Mouse (Mus musculus) liver, embryonic 13.5 days (tissue): ENCODE data around the gene Tns1. TPM values are rescaled to one million over a fixed set of nuclear protein-coding genes. Genes with fewer than 3 reads are reported as not detected.

Experiments used
- ATAC-seq: fragments of 200-750 bp; cut with Nextera tagmentation; 2 replicates; pipeline ENCODE4 v1.8.0; 2017; ENCODE audit warnings: low read depth, mild to moderate bottlenecking, moderate number of reproducible peaks, moderate library complexity
- DNase-seq: peaks from one replicate; pipeline ENCODE4 v3.0.0; 2022
- H3K27ac ChIP-seq: fragments of 300-500 bp; sonication (generic); 2 replicates; pipeline ENCODE4 v1.5.1; 2015; ENCODE audit warnings: moderate library complexity, mild to moderate bottlenecking, inconsistent platforms
- H3K27me3 ChIP-seq: fragments of 300-500 bp; sonication (generic); 2 replicates; pipeline ENCODE4 v1.6.1; 2015; ENCODE audit warnings: mild to moderate bottlenecking, inconsistent platforms
- H3K36me3 ChIP-seq: fragments of 300-500 bp; sonication (generic); 2 replicates; pipeline ENCODE4 v1.6.1; 2015; ENCODE audit warnings: mild to moderate bottlenecking, inconsistent platforms
- H3K4me1 ChIP-seq: fragments of 300-500 bp; sonication (generic); replicated peaks from 2 replicates; pipeline ENCODE4 v1.6.1; 2015; ENCODE audit warnings: inconsistent platforms
- H3K4me2 ChIP-seq: fragments of 300-500 bp; sonication (generic); 2 replicates; pipeline ENCODE4 v1.6.1; 2015; ENCODE audit warnings: inconsistent platforms, mild to moderate bottlenecking, moderate library complexity
- H3K4me3 ChIP-seq: fragments of 300-500 bp; sonication (generic); replicated peaks from 2 replicates; pipeline ENCODE4 v1.5.1; 2015; ENCODE audit warnings: mild to moderate bottlenecking, inconsistent platforms
- H3K9ac ChIP-seq: fragments of 300-500 bp; sonication (generic); 2 replicates; pipeline ENCODE4 v1.6.1; 2015; ENCODE audit warnings: mild to moderate bottlenecking, inconsistent platforms
- H3K9me3 ChIP-seq: fragments of 300-500 bp; sonication (generic); replicated peaks from 2 replicates; pipeline ENCODE4 v1.6.1; 2016; ENCODE audit warnings: inconsistent platforms
- WGBS: fragments of 180-500 bp; shearing (Covaris S2); methylation state at CpG from one replicate; pipeline ENCODE4 v1.1.7; 2015; ENCODE audit not compliant: insufficient replicate concordance; 5-methylcytosine and 5-hydroxymethylcytosine counted together
- polyA plus RNA-seq: library from polyadenylated mRNA; unstranded; fragments of >200 nt; fragmentation: Nextera tagmentation; extraction: Ambion mirVana; gene quantifications from 2 replicates; pipeline ENCODE4 v1.2.1, GENCODE M21; 2015

Gene Tns1
- polyA plus RNA-seq, 1 experiment from 2014 or later: 11.7 TPM

DNA sequence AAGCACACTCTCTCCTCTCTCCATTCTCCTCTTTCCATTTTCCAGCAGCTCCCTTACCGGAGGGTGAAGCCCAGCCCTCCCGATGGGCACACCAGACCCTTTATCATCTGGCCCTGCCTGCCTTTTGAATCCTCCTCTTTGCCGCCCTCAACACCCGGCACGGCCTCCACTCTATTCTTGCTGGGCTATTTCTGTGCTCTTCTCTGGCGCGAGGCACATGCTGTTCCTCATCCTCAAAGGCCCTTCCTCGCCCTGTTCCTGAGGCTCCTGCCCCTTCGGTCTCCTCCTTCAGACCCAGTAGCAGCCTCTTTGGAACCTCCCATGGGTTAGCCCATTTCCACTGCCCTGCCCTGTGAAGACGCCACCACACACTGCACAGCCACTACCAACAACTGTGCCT lies 164.5 kb downstream of the Tns1 start:
- no peaks in the 10 kb centered on the region for H3K9me3 ChIP-seq
- no peak overlapping the region for H3K27ac ChIP-seq
- H3K27me3 ChIP-seq: no peaks in the 10 kb centered on the region
- no peak for DNase-seq
- H3K9ac ChIP-seq: no peak overlapping the region
- no peaks in the 10 kb centered on the region for H3K36me3 ChIP-seq
- WGBS: 86% methylated on average over 10 of the region's 10 CpGs
- no peak overlapping the region for H3K4me3 ChIP-seq
- no peak for ATAC-seq
- H3K4me1 ChIP-seq: peaks cover 27% of the 10 kb centered on the region
- no peak overlapping the region for H3K4me2 ChIP-seq

DNA sequence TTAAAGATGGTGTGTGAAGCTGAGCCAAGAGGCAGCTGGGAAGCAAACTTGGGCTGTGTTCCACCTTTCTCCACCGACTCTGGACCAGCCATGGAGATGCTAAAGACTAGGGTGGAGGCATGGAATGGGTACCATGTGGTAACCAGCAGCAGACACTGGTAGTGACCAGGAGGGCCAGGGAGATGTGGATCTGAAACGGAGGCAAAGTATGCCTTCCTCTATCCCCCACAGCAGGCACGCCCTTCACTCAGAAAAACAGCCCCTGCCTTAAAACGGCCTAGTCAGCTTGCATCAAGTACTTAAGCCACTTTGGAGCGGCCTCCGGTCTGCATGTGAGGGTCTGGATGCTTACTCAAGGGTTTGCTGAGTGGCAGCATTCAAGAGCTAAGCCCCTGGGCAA lies 164.9 kb downstream of the Tns1 start:
- ATAC-seq (no peak), DNase-seq (no peak)
- Histone ChIP-seq H3K4me2 (no peak overlapping the region), H3K9ac (no peak overlapping the region), H3K36me3 (no peaks in the 10 kb centered on the region), H3K4me1 (peaks cover 27% of the 10 kb centered on the region), H3K9me3 (no peaks in the 10 kb centered on the region), H3K27ac (no peak overlapping the region), H3K4me3 (no peak overlapping the region), H3K27me3 (no peaks in the 10 kb centered on the region)
- 75% methylated on average over 6 of the region's 6 CpGs for WGBS

DNA sequence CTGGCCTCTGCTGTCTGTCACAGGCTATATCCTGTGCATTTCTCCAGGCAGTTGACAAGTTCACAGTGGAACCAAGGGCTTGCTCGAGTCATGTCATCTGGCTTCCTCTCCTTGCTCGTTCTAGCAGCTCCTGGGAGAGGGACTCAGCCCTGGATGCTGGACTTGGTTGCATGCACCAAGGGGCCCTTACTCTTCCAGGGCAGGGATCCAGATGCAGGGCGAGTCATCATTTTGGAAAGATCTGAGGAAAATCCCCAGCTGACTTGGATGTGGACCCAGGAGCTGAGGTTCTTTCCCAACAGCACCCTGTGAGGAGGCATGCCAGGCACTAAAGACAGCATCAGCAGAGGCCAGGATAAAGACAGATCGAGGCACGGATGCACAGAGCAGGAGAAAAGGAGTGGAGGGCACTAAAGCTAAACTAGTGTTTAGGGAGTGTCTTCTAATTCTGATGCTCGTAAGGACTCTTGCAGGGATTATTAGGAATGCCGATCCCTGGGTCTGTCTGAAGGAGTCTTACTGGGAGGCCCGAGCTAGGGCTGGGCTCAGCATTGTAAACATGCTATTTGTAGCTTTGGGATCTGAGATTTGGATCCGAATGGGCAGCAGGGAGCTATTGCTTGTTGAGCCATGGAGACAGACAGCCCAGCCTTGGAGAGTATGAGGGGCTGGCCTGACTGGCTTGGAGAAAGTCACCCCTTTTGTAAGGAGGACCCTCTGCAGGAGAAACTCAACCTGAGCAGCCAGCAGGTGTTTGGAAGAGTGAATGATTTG lies 165.9 kb downstream of the Tns1 start:
- peaks cover 19% of the 10 kb centered on the region for H3K4me1 ChIP-seq
- H3K27ac ChIP-seq: no peak overlapping the region
- H3K4me2 ChIP-seq: no peak overlapping the region
- ATAC-seq (no peak), DNase-seq (no peak)
- H3K36me3 ChIP-seq: peaks cover 5% of the 10 kb centered on the region
- WGBS: 53% methylated on average over 9 of the region's 9 CpGs
- no peaks in the 10 kb centered on the region for H3K27me3 ChIP-seq
- H3K4me3 ChIP-seq: no peak overlapping the region
- H3K9ac ChIP-seq: no peak overlapping the region
- no peaks in the 10 kb centered on the region for H3K9me3 ChIP-seq

DNA sequence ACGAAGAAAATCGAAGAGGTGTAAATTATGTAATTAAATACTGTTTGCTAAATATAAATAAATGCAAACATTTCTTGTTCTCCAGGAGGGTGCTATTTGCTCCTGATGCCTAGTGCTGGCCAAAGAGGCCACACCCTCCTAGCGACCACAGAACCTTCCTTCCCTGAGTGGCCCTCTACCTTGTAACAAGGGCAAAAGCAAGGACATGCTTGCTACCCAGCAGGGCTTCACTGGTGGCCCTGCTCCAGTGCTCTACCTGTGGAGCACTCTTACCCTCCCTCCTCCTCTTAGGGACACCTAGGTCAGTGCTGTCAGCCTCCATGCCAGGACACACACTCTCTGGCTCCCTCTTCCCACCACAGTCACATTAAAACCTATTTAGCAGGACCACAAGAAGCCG lies 166.8 kb downstream of the Tns1 start:
- no peak for DNase-seq
- Histone ChIP-seq H3K36me3 (peaks cover 14% of the 10 kb centered on the region), H3K4me1 (peaks cover 11% of the 10 kb centered on the region), H3K4me2 (no peak overlapping the region), H3K9ac (no peak overlapping the region), H3K27me3 (no peaks in the 10 kb centered on the region), H3K4me3 (no peak overlapping the region), H3K9me3 (no peaks in the 10 kb centered on the region), H3K27ac (no peak overlapping the region)
- ATAC-seq: no peak
- 63% methylated on average over 4 of the region's 4 CpGs for WGBS

DNA sequence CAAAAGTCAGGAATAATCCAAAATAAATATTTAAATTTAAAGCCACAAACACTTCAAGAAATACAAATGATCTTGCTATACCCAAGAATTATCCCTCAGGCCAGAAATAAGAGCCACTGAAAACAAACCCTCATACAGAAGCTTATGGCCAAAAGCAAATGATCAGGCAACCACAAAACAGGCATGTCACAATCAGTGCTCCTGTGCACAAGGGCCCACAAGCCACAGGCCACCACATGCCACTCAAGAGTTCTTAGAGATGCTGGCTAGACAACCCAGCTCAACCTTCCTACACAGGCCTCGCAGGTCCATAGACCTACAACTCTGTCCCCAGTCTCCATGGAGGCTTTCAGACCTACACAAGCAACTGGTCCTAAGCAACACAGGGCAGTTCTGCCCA lies 167.9 kb downstream of the Tns1 start:
- Histone ChIP-seq H3K27ac (no peak overlapping the region), H3K4me3 (no peak overlapping the region), H3K36me3 (peaks cover 19% of the 10 kb centered on the region), H3K27me3 (no peaks in the 10 kb centered on the region), H3K4me2 (no peak overlapping the region), H3K9me3 (no peaks in the 10 kb centered on the region), H3K4me1 (peaks cover 8% of the 10 kb centered on the region), H3K9ac (no peak overlapping the region)
- 64% methylated on average over 1 of the region's 1 CpGs for WGBS
- DNase-seq: no peak
- no peak for ATAC-seq

DNA sequence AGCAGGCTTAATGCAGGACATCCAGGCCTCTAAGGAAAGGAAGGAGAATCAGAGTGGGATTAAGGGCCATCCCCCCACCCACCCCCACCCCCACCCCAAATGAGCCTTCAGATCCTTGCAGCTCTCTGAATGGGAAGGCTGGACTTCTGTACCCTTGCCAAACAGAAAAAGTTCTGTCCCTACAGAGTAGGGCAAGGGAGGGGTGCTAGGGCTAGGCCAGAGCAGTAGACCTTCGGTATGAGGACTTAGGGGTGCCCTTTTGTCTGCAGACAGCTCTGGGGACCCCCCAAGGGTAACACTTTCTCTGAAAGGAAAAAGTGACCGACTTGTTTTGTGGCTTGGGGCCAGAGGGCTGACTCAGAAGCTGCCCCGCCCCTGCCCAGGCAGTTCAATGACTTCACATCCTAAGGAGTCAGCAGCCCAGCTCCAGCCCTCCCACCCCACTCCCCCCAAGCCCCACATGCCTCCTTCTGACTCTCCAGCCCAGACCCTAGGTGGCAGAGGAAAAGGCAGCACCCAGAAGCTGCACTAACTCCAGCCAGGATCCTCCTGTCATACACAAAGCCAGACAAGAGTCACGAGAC lies 168.9 kb downstream of the Tns1 start:
- Histone ChIP-seq H3K9me3 (no peaks in the 10 kb centered on the region), H3K4me2 (no peak overlapping the region), H3K4me1 (peaks cover 8% of the 10 kb centered on the region), H3K27ac (no peak overlapping the region), H3K27me3 (no peaks in the 10 kb centered on the region), H3K4me3 (no peak overlapping the region), H3K36me3 (peaks cover 19% of the 10 kb centered on the region), H3K9ac (no peak overlapping the region)
- 26% methylated on average over 4 of the region's 4 CpGs for WGBS
- ATAC-seq (0 out of 2 replicates have a peak, but pooled peaks have one; percentile 11), DNase-seq (no peak)

DNA sequence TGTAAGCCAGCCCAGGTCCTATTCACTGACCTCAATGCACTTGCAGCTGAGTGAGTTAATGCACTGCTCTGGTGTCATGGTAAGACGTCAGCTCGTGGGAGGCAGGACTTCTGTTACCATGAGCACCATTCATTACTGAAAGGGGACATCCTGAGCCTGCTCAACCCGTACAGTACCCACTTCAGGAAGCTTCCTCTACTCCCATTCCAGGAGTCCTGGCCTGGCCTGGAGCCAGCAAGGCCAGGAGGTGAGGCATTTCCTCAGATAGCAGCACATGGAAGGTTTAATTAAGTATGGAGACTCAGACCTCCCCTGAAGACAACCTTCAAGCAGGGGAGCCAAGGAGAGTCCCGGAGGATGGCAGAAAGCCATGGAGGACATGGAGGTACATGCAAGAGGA lies 169.6 kb downstream of the Tns1 start:
- H3K9ac ChIP-seq: no peak overlapping the region
- H3K4me3 ChIP-seq: no peak overlapping the region
- ATAC-seq (no peak), DNase-seq (no peak)
- 60% methylated on average over 4 of the region's 4 CpGs for WGBS
- no peaks in the 10 kb centered on the region for H3K9me3 ChIP-seq
- H3K27ac ChIP-seq: no peak overlapping the region; the same call in 1 of the 2 replicates
- H3K36me3 ChIP-seq: peaks cover 19% of the 10 kb centered on the region
- H3K4me1 ChIP-seq: peaks cover 8% of the 10 kb centered on the region
- H3K27me3 ChIP-seq: no peaks in the 10 kb centered on the region
- H3K4me2 ChIP-seq: no peak overlapping the region

DNA sequence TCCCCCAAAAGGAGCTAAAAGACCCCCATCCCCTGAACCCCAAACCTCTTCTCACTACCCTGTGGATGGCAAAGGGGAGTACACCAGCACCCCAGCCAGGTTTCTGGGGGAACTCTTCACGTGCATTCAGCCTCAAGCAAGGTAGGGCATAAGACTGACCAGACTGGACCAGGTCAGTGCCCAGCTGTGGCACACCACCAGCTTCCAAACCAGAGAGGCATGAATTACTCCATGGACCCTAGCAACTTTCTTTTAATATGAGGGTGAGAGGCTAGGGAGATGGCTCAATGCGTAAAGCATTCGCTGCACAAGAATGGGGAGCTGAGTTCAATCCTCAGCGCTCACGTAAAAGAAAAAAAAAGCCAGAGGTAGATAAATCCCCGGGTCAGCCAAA lies 170.2 kb downstream of the Tns1 start:
- Histone ChIP-seq H3K27ac (no peak overlapping the region), H3K4me1 (peaks cover 8% of the 10 kb centered on the region), H3K4me3 (no peak overlapping the region), H3K36me3 (peaks cover 19% of the 10 kb centered on the region), H3K9me3 (no peaks in the 10 kb centered on the region), H3K4me2 (no peak overlapping the region), H3K9ac (no peak overlapping the region), H3K27me3 (no peaks in the 10 kb centered on the region)
- ATAC-seq (no peak), DNase-seq (no peak)
- WGBS: 86% methylated on average over 6 of the region's 6 CpGs

DNA sequence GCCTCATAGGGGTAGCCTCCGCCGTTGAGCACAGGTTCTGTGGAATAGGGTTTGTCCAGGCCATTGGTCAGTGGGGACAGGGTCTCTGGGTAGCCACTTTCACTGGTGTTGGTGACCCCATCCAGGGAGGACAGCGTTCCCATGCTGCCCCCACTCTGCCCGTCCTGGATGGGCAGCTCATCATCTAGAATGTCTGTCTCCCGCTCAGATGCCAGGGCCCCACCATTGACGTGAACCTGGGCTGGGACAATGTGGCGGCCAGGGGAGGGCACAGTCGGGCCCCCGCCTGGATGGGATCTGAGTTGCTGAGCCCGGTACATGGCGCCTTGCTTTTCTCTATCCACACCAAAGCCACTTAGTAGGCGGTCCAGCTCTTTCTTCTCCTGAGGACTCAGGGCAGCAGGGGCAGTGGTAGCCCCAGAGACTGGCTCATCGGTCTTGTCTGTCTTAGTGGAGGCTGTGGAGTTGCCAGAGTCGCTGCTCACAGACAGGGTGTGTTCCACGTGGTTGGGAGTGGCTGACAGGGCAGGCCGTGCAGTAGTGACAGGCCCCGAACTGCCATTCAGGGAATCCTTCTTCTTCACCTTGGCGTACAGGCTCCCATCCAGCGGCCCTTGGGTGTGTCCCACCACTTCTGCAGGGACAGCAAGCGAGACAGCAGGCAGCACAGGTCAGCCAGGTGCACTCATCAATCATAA lies 170.8 kb downstream of the Tns1 start:
- 74% methylated on average over 20 of the region's 20 CpGs for WGBS
- peaks cover 19% of the 10 kb centered on the region for H3K36me3 ChIP-seq
- no peaks in the 10 kb centered on the region for H3K27me3 ChIP-seq
- DNase-seq (no peak), ATAC-seq (no peak)
- H3K4me2 ChIP-seq: no peak overlapping the region
- H3K27ac ChIP-seq: no peak overlapping the region
- H3K9me3 ChIP-seq: no peaks in the 10 kb centered on the region
- H3K4me1 ChIP-seq: peaks cover 8% of the 10 kb centered on the region
- H3K9ac ChIP-seq: no peak overlapping the region
- H3K4me3 ChIP-seq: no peak overlapping the region

DNA sequence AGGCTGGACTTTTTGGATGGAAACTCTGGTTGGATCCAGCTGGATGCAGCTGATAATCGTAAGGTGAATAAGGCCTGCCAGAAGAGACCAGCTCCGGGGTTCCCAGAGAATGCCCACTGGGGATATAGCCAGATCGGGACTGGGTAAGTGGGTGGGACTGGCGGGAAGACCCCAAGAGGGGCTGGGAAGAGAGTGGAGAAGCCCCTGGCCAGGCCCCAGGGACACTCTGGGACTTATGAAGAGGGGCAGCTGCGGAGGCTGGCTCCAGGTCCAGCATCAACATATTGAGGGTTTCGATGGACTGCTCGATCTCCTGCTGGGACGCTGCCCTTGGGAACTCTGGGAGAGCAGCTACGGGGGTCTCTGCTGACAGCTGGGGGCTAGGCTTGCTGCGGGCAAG lies 171.7 kb downstream of the Tns1 start:
- Histone ChIP-seq H3K4me1 (peaks cover 8% of the 10 kb centered on the region), H3K4me3 (no peak overlapping the region), H3K9me3 (no peaks in the 10 kb centered on the region), H3K4me2 (no peak overlapping the region), H3K27me3 (no peaks in the 10 kb centered on the region), H3K27ac (no peak overlapping the region), H3K9ac (no peak overlapping the region), H3K36me3 (peaks cover 19% of the 10 kb centered on the region)
- no peak for ATAC-seq
- no peak for DNase-seq
- WGBS: 81% methylated on average over 10 of the region's 10 CpGs

DNA sequence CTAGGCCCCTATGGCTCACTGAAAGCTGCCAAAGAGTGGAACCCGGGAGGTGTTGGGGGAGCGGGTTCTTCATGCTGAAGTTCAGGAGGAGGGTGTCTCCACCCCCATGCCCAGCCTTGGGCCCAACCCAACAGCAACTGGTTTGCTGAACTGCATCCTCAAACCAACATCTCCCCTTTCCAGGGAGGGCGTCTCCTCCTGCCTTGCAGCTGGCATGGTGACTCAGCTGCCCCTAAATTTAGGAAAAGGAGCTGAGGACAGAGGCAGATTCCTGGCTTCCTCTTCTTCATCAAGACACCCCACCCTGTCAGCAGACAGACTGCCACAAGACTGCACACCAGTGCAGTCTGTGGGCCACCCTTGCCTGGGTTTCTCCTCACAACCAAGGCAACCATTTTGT lies 173.1 kb downstream of the Tns1 start:
- DNase-seq (no peak), ATAC-seq (no peak)
- Histone ChIP-seq H3K9ac (no peak overlapping the region), H3K36me3 (peaks cover 19% of the 10 kb centered on the region), H3K4me2 (no peak overlapping the region), H3K4me3 (no peak overlapping the region), H3K27ac (no peak overlapping the region), H3K4me1 (peaks cover 8% of the 10 kb centered on the region), H3K27me3 (no peaks in the 10 kb centered on the region), H3K9me3 (no peaks in the 10 kb centered on the region)
- WGBS: 69% methylated on average over 3 of the region's 3 CpGs
